Mouse (Mus musculus): ENCODE results near the gene Tesk2. TPM values are rescaled to one million over a fixed set of nuclear protein-coding genes. Genes with fewer than 3 reads are reported as not detected.
A peak's percentile ranks its signal among the peaks of the same experiment; 100 is the strongest.

The Tesk2 gene
- total RNA-seq, 2 experiments from 2014 or later: 1.5 TPM

GRCm38 (mm10) chr4:116780541-116780940 is 59.8 kb downstream of the Tesk2 start:
- no peak for TF ChIP-seq CTCF (IDR thresholded peaks at IDR 0.05)
- no peak overlapping the region for H3K4me3 ChIP-seq
- DNase-seq: no peak

GRCm38 (mm10) chr4:116781366-116781765 is 60.6 kb downstream of the Tesk2 start:
- no peak for TF ChIP-seq CTCF (IDR thresholded peaks at IDR 0.05)
- no peak for DNase-seq
- H3K4me3 ChIP-seq: no peak overlapping the region
- intact Hi-C loops (cut with DNase I): no loop called here
- H3K27ac ChIP-seq: no peak overlapping the region

More at GRCm38 (mm10) chr4:116780541-116780940, 59.8 kb downstream of the Tesk2 start:
- H3K27ac ChIP-seq: no peak overlapping the region
- intact Hi-C loops (cut with DNase I): no loop called here

GRCm38 (mm10) chr4:116782171-116782570 is 61.4 kb downstream of the Tesk2 start:
- Histone ChIP-seq H3K4me3 (no peak overlapping the region), H3K27ac (no peak overlapping the region; the same call in 1 of the 2 replicates)
- TF ChIP-seq CTCF (IDR thresholded peaks at IDR 0.05): no peak
- DNase-seq: no peak
- intact Hi-C loops (cut with DNase I): no loop called here

- peak; percentile 41 for TF ChIP-seq CTCF (IDR thresholded peaks at IDR 0.05)
- intact Hi-C loops (cut with DNase I): loop anchor here (5.0 kb wide), 1 partner anchor 144 kb away; no protein-coding TSS in a partner anchor
- no peak for DNase-seq
These were observed 65.8 kb downstream of the Tesk2 start for GRCm38 (mm10) chr4:116786587-116786986.

GRCm38 (mm10) chr4:116787985-116788760 is 67.4 kb downstream of the Tesk2 start:
- Histone ChIP-seq H3K4me3 (peak overlapping the region; percentile 58), H3K27ac (peak overlapping the region; percentile 65)
- no peak for DNase-seq
- intact Hi-C loops (cut with DNase I): loop anchor here (5.0 kb wide), 1 partner anchor 146 kb away; no protein-coding TSS in a partner anchor
- peak; percentile 29; the same call in 1 of the 2 replicates for TF ChIP-seq CTCF (IDR thresholded peaks at IDR 0.05)

More at GRCm38 (mm10) chr4:116786587-116786986, 65.8 kb downstream of the Tesk2 start:
- Histone ChIP-seq H3K27ac (no peak overlapping the region), H3K4me3 (no peak overlapping the region)

GRCm38 (mm10) chr4:116788956-116789355 is 68.2 kb downstream of the Tesk2 start:
- peak overlapping the region; percentile 65 for H3K27ac ChIP-seq

GRCm38 (mm10) chr4:116792453-116792852 is 71.7 kb downstream of the Tesk2 start:
- TF ChIP-seq CTCF (IDR thresholded peaks at IDR 0.05): no peak
- no peak overlapping the region for H3K27ac ChIP-seq
- no peak overlapping the region for H3K4me3 ChIP-seq
- no peak for DNase-seq
- intact Hi-C loops (cut with DNase I): no loop called here

More at GRCm38 (mm10) chr4:116788956-116789355, 68.2 kb downstream of the Tesk2 start:
- H3K4me3 ChIP-seq: peak overlapping the region; percentile 58
- DNase-seq: peak; percentile 75
- TF ChIP-seq CTCF (IDR thresholded peaks at IDR 0.05): peak; percentile 87
- intact Hi-C loops (cut with DNase I): loop anchor here (1.0 to 5.0 kb wide), 2 partner anchors 70 to 147 kb away; no protein-coding TSS in a partner anchor

GRCm38 (mm10) chr4:116794273-116794672 is 73.5 kb downstream of the Tesk2 start:
- H3K4me3 ChIP-seq: no peak overlapping the region
- no peak for DNase-seq
- intact Hi-C loops (cut with DNase I): no loop called here
- H3K27ac ChIP-seq: no peak overlapping the region
- TF ChIP-seq CTCF (IDR thresholded peaks at IDR 0.05): peak; percentile 16; the same call in 1 of the 2 replicates

GRCm38 (mm10) chr4:116796442-116797110 is 75.8 kb downstream of the Tesk2 start:
- no peak overlapping the region; the same call in 1 of the 2 replicates for H3K4me3 ChIP-seq
- peak; percentile 53 for DNase-seq

GRCm38 (mm10) chr4:116799901-116800300 is 79.2 kb downstream of the Tesk2 start:
- intact Hi-C loops (cut with DNase I): no loop called here
- DNase-seq: no peak
- peak; percentile 48 for TF ChIP-seq CTCF (IDR thresholded peaks at IDR 0.05)

More at GRCm38 (mm10) chr4:116796442-116797110, 75.8 kb downstream of the Tesk2 start:
- peak overlapping the region; percentile 84 for H3K27ac ChIP-seq
- intact Hi-C loops (cut with DNase I): no loop called here
- TF ChIP-seq CTCF (IDR thresholded peaks at IDR 0.05): no peak

GRCm38 (mm10) chr4:116807197-116808129 is 86.7 kb downstream of the Tesk2 start, which contains the start of the genes Toe1 and Mutyh:
Toe1 (minus strand) TSS chr4:116807640.
Mutyh (plus strand) TSS chr4:116807723.
- Histone ChIP-seq H3K27ac (peak within 1 kb of the TSS; percentile 96), H3K4me3 (peak within 1 kb of the TSS; percentile 81)
- intact Hi-C loops (cut with DNase I): no loop called here
- DNase-seq: peak; percentile 96
- TF ChIP-seq CTCF (IDR thresholded peaks at IDR 0.05): no peak

More at GRCm38 (mm10) chr4:116799901-116800300, 79.2 kb downstream of the Tesk2 start:
- H3K4me3 ChIP-seq: no peak overlapping the region
- H3K27ac ChIP-seq: no peak overlapping the region

GRCm38 (mm10) chr4:116811012-116811411 is 90.3 kb downstream of the Tesk2 start:
- Histone ChIP-seq H3K27ac (no peak overlapping the region), H3K4me3 (no peak overlapping the region)
- no peak for DNase-seq
- intact Hi-C loops (cut with DNase I): no loop called here
- TF ChIP-seq CTCF (IDR thresholded peaks at IDR 0.05): no peak
